Mouse (Mus musculus): ENCODE measurements around the gene Myo1b. TPM values are rescaled to one million over a fixed set of nuclear protein-coding genes. Genes with fewer than 3 reads are reported as not detected.

Myo1b gene
- polyA plus RNA-seq, 1 experiment, result 7.1 TPM

DNA sequence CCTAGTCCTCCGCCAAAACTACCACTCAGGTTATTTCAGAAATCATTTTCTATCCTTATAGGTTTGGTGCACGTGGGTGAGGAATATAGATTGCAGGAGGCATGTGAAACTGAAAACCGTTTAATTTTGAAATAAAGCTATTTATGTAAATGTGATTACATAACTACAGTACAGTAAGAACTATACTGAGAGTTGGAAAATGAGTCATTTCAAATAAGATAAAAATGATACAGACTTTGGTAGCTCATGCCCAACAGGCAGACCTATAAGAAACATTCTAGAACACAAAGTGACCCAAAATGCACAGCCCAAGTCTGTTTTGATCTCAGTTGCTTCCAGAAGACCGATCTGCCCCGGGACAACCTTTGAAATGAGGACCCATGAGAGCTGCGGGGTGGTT lies 95.4 kb downstream of the Myo1b start:
- no peak for TF ChIP-seq TCF12 (IDR thresholded peaks at IDR 0.05; ENCODE audit: insufficient read depth, poor library complexity, severe bottlenecking)
- no peak for TF ChIP-seq MYOD1 (IDR thresholded peaks at IDR 0.05; ENCODE audit: control insufficient read depth in 1 of 3, insufficient read length in 2 of 3, low read depth in 2 of 3)
- no peak for TF ChIP-seq MYOG (IDR thresholded peaks at IDR 0.05; ENCODE audit: control insufficient read depth in 1 of 3, insufficient read depth in 1 of 3, insufficient read length in 2 of 3, low read depth in 2 of 3)
- no peak for TF ChIP-seq TCF3 (IDR thresholded peaks at IDR 0.05; ENCODE audit: insufficient read length, low read depth)
- TF ChIP-seq CEBPB (IDR thresholded peaks at IDR 0.05; ENCODE audit: insufficient read depth, poor library complexity, severe bottlenecking), result no peak
- no peak for TF ChIP-seq SRF (IDR thresholded peaks at IDR 0.05; ENCODE audit: control insufficient read depth, insufficient read length, low read depth)
- no peak for TF ChIP-seq REST (IDR thresholded peaks at IDR 0.05; ENCODE audit: insufficient read depth, insufficient read length)
- no peak for TF ChIP-seq USF1 (IDR thresholded peaks at IDR 0.05; ENCODE audit: low read depth)
- TF ChIP-seq POLR2AphosphoS2 (IDR thresholded peaks at IDR 0.05; ENCODE audit: insufficient read length, low read depth), result no peak
- no peak for TF ChIP-seq MAX (IDR thresholded peaks at IDR 0.05; ENCODE audit: low read depth)
- no peak for TF ChIP-seq E2F4 (IDR thresholded peaks at IDR 0.05; ENCODE audit: insufficient read depth)
- TF ChIP-seq POLR2A (IDR thresholded peaks at IDR 0.05; ENCODE audit: insufficient read length, low read depth), result no peak
- Histone ChIP-seq H3K36me3 (ENCODE audit: control insufficient read depth, insufficient read depth) (no peaks in the 10 kb centered on the region), H3ac (ENCODE audit: control insufficient read depth, insufficient read length) (no peak overlapping the region), H3K4me3 (no peak overlapping the region), H3K79me2 (ENCODE audit: control insufficient read depth, insufficient read depth) (no peaks in the 10 kb centered on the region), H3K4me2 (ENCODE audit: low read depth) (no peak overlapping the region), H3K27me3 (ENCODE audit: control insufficient read depth, insufficient read depth, insufficient read length) (no peaks in the 10 kb centered on the region)

DNA sequence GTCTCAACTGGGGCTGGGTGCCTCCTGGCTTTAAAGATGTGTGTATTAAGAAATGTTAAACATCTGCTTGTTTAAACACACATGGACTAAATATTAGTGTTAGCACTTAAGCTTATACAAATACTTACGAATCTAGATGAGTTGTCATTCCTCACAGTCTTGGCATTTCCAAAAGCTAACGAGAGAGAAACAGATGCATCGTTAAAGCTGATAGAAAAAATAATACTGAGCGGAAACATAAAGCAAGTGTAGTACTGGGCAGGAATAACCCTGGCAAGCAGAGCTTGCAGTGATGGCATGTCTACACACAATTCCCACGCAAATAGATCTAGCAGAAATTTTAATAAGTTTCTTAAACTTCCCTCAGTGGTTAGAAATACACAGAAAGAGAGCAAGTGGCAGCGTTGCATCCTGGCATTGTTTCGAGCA lies 95.8 kb downstream of the Myo1b start:
- H3K27me3 ChIP-seq (ENCODE audit: control insufficient read depth, insufficient read depth, insufficient read length), result no peaks in the 10 kb centered on the region
- no peak overlapping the region for H3ac ChIP-seq (ENCODE audit: control insufficient read depth, insufficient read length)
- H3K79me2 ChIP-seq (ENCODE audit: control insufficient read depth, insufficient read depth), result no peaks in the 10 kb centered on the region
- no peak for TF ChIP-seq POLR2AphosphoS2 (IDR thresholded peaks at IDR 0.05; ENCODE audit: insufficient read length, low read depth)
- no peak for TF ChIP-seq REST (IDR thresholded peaks at IDR 0.05; ENCODE audit: insufficient read depth, insufficient read length)
- no peak for TF ChIP-seq USF1 (IDR thresholded peaks at IDR 0.05; ENCODE audit: low read depth)
- no peak for TF ChIP-seq MYOG (IDR thresholded peaks at IDR 0.05; ENCODE audit: control insufficient read depth in 1 of 3, insufficient read depth in 1 of 3, insufficient read length in 2 of 3, low read depth in 2 of 3)
- TF ChIP-seq TCF3 (IDR thresholded peaks at IDR 0.05; ENCODE audit: insufficient read length, low read depth), result no peak
- no peak for TF ChIP-seq TCF12 (IDR thresholded peaks at IDR 0.05; ENCODE audit: insufficient read depth, poor library complexity, severe bottlenecking)
- no peaks in the 10 kb centered on the region for H3K36me3 ChIP-seq (ENCODE audit: control insufficient read depth, insufficient read depth)
- no peak overlapping the region for H3K4me2 ChIP-seq (ENCODE audit: low read depth)
- no peak overlapping the region for H3K4me3 ChIP-seq

DNA sequence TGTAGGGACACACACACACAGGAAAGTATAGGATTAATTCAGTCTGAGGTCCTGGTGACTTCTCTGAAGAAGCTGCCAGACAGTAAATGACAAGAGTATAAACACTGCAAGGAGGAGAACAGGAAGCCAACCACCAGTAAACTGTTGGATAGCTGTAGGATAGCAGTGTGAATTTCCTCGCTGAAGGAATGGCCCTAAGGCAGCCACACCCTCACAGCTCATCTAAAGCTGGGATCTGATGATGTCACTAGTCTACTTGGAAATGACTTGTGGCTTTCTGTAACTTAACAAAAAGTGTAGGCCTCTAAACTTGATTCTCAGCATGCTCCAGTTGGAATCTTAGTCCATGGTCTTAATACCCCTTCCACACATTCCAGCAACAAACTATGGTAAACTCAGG lies 100.2 kb downstream of the Myo1b start:
- no peaks in the 10 kb centered on the region for H3K27me3 ChIP-seq (ENCODE audit: control insufficient read depth, insufficient read depth, insufficient read length)
- H3K79me2 ChIP-seq (ENCODE audit: control insufficient read depth, insufficient read depth), result no peaks in the 10 kb centered on the region
- no peak overlapping the region for H3K4me2 ChIP-seq (ENCODE audit: low read depth)
- TF ChIP-seq MYOD1 (IDR thresholded peaks at IDR 0.05; ENCODE audit: control insufficient read depth in 1 of 3, insufficient read length in 2 of 3, low read depth in 2 of 3), result no peak
- TF ChIP-seq POLR2A (IDR thresholded peaks at IDR 0.05; ENCODE audit: insufficient read length, low read depth), result no peak
- H3ac ChIP-seq (ENCODE audit: control insufficient read depth, insufficient read length), result no peak overlapping the region
- H3K36me3 ChIP-seq (ENCODE audit: control insufficient read depth, insufficient read depth), result no peaks in the 10 kb centered on the region
- no peak overlapping the region for H3K4me3 ChIP-seq

DNA sequence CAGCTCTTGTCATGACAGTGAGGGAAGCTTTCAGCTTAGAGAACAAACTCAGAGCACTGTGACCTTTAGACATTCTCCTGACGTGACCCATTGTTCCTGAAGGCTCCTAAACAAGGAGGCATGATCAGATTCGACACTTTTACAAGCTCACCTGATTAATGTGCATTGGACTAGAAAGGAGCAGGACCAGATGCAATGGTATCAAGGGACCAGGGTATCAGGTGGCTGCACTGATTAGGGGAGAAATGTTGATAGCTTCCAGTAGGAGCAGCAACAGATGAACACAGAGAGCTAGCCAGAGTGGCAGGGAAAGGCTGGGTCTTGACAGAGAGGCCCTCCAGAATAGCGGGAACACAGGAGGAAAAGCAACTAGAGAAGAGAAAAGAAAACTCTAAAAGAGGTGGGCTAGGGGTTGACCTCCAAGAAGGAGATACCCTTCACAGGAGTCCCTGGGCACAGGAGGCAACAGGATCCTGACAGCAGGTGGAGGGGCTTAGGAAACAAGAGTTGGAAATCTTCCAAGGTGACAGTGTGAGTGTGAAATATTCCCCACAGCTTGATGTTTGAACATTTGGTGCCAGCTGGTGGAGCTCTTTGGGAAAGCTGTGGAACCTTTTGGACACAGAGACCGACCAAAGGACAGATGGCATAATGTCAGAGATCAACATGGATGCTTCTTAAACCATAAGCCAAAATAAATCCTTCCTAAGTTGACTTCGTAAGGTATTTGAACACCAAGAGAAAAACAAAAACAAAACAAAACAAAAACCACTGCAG lies 100.8 kb downstream of the Myo1b start:
- H3K27me3 ChIP-seq (ENCODE audit: control insufficient read depth, insufficient read depth, insufficient read length), result no peaks in the 10 kb centered on the region
- no peak overlapping the region for H3K4me3 ChIP-seq
- no peaks in the 10 kb centered on the region for H3K79me2 ChIP-seq (ENCODE audit: control insufficient read depth, insufficient read depth)
- no peaks in the 10 kb centered on the region for H3K36me3 ChIP-seq (ENCODE audit: control insufficient read depth, insufficient read depth)
- no peak overlapping the region for H3ac ChIP-seq (ENCODE audit: control insufficient read depth, insufficient read length)
- TF ChIP-seq SRF (IDR thresholded peaks at IDR 0.05; ENCODE audit: control insufficient read depth, insufficient read length, low read depth) (no peak), MAX (IDR thresholded peaks at IDR 0.05; ENCODE audit: low read depth) (no peak), POLR2A (IDR thresholded peaks at IDR 0.05; ENCODE audit: insufficient read length, low read depth) (no peak), MYOD1 (IDR thresholded peaks at IDR 0.05; ENCODE audit: control insufficient read depth in 1 of 3, insufficient read length in 2 of 3, low read depth in 2 of 3) (no peak)
- H3K4me2 ChIP-seq (ENCODE audit: low read depth), result no peak overlapping the region

DNA sequence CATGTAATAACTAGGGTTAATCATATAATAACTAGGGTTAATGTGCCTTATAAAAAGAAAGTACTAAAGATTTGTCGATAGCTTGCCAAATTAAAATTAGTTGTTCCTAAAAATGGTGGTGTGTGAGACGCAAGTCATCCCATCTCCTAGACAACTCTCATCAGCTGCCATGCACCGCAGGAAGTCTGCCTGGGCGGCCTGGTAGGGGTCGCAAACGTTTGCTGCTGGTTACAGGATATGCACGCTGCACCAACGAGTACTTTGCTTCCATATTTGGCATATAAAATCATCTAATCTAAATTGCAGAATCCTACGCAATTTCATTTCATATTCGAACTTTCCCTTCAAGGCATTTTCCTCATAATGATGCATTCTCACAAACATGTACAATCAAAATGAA lies 107.0 kb downstream of the Myo1b start:
- Histone ChIP-seq H3K79me2 (ENCODE audit: control insufficient read depth, insufficient read depth) (no peaks in the 10 kb centered on the region), H3K36me3 (ENCODE audit: control insufficient read depth, insufficient read depth) (no peaks in the 10 kb centered on the region), H3K4me2 (ENCODE audit: low read depth) (no peak overlapping the region), H3K27me3 (ENCODE audit: control insufficient read depth, insufficient read depth, insufficient read length) (no peaks in the 10 kb centered on the region), H3K4me3 (no peak overlapping the region), H3ac (ENCODE audit: control insufficient read depth, insufficient read length) (no peak overlapping the region)
- TF ChIP-seq CEBPB (IDR thresholded peaks at IDR 0.05; ENCODE audit: insufficient read depth, poor library complexity, severe bottlenecking) (no peak), POLR2A (IDR thresholded peaks at IDR 0.05; ENCODE audit: insufficient read length, low read depth) (no peak), SRF (IDR thresholded peaks at IDR 0.05; ENCODE audit: control insufficient read depth, insufficient read length, low read depth) (no peak), MYOG (IDR thresholded peaks at IDR 0.05; ENCODE audit: control insufficient read depth in 1 of 3, insufficient read depth in 1 of 3, insufficient read length in 2 of 3, low read depth in 2 of 3) (no peak), USF1 (IDR thresholded peaks at IDR 0.05; ENCODE audit: low read depth) (no peak), TCF3 (IDR thresholded peaks at IDR 0.05; ENCODE audit: insufficient read length, low read depth) (no peak), POLR2AphosphoS2 (IDR thresholded peaks at IDR 0.05; ENCODE audit: insufficient read length, low read depth) (no peak), MAX (IDR thresholded peaks at IDR 0.05; ENCODE audit: low read depth) (no peak), REST (IDR thresholded peaks at IDR 0.05; ENCODE audit: insufficient read depth, insufficient read length) (no peak), MYOD1 (IDR thresholded peaks at IDR 0.05; ENCODE audit: control insufficient read depth in 1 of 3, insufficient read length in 2 of 3, low read depth in 2 of 3) (no peak), E2F4 (IDR thresholded peaks at IDR 0.05; ENCODE audit: insufficient read depth) (no peak), TCF12 (IDR thresholded peaks at IDR 0.05; ENCODE audit: insufficient read depth, poor library complexity, severe bottlenecking) (no peak)

Measured in myocyte (in vitro differentiated cells).